Mouse (Mus musculus) ZHBTc4 (cell line): Measurements from ENCODE around the gene Ormdl3.

Experiments
- DNase-seq: peaks from one replicate; pipeline ENCODE4 v3.0.0-alpha.2; 2011; ENCODE audit warnings: low read depth, low spot score

The Ormdl3 gene

GRCm38 (mm10) chr11:98588833-98589281 lies 1.7 kb upstream of the Ormdl3 start:
- no peak for DNase-seq

DNA sequence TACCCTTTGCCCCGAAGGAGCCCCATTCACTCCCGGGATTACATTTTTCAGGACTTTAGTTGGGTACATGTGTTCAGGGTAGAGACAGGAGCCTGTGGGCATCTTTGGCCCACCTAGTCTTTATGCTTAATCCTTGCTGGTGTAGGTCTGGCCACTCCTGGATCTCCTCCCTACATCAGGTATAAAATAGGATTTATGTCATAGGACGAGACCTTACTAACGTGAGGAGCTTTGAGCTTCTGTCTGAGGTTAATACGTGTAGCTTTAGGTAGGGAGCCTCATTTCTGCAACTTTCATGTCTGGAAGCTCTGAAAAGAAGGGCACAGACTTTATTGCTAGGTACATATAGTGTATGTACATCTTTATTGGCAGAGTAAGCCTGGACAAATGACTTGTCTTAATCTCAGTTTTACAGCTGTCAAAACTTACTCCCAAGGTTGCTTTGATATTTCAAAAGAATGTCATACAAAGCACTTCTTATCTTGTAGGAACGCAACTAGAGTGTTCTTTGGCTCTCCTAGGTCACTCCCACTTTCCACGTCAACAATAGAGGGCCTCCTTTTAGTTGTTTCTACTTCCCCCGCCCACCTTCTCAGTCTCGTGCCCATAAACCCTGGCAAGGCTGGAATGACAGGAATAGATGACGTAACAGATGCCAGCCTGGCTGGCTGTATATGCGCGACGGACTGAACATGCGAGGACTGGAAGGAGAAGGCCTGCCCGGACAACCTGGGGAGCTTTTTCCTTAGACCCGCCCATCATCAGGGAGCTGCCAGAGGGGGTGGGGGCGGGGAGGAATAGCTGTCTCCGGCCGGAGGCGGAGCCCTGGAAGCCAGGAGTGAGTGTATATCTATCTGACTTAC lies 747 bp upstream of the Ormdl3 start:
- DNase-seq, result peak; percentile 90

- DNase-seq, result no peak
Observed at GRCm38 (mm10) chr11:98586087-98586891, 879 bp downstream of the Ormdl3 start.

GRCm38 (mm10) chr11:98584629-98585177 lies 2.5 kb downstream of the Ormdl3 start:
- no peak for DNase-seq

- no peak for DNase-seq
Observed at GRCm38 (mm10) chr11:98584146-98584545, 3.0 kb downstream of the Ormdl3 start.

- DNase-seq, result peak; percentile 48
Observed at GRCm38 (mm10) chr11:98583571-98583970, 3.6 kb downstream of the Ormdl3 start.

DNA sequence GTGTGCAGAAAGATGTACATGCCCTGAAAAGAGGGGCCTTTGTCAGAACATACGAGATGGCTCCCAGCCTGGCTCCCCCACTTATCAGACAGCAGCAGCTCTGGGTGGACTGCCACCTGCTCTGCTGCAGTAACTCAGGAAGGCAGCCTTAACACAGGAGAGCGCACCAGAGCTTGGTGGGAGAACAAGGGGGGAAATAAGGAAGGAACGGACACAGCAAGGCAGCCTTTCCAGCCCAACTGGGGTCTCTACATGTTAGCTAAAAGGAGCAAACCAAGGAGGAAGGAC lies 4.0 kb downstream of the Ormdl3 start:
- no peak for DNase-seq

DNA sequence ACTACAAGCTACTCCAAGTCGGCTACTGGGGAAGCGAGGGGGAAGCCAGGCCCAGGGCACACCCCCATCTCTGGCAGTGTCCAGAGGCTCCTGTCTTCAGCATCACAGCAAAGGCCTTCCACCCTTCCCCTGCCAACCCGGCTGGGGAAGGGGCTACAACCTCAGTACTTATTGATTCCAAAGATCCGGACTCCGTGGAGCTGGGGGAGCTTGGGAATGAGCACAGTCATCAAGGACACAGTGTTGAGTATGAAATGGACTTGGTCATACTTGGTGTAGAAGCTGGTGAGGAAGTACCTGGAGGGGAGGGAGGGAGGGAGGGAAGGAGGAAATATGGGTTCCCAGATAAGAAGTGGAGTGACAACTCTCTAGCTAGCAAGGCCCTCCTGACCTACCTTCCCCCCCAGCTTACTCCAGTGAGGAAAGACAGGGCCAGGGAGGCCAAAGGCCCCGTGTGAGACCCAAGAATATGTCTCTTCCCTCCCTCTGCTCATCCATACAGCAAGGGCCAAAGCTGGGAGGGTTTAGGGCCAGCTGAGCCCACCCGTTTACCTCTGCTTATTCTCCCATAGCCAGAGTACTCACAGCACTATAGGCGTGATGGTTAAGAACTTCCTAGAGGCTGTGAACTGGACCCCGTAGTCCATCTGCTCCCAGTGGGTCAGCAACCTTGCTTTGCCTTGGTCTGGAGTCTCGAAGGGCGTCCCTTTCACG lies 4.5 kb downstream of the Ormdl3 start:
- no peak for DNase-seq

- no peak for DNase-seq
Observed at GRCm38 (mm10) chr11:98582030-98582388, 5.2 kb downstream of the Ormdl3 start.

GRCm38 (mm10) chr11:98581286-98582029 lies 5.7 kb downstream of the Ormdl3 start:
- DNase-seq, result peak; percentile 70

GRCm38 (mm10) chr11:98580301-98581121 lies 6.7 kb downstream of the Ormdl3 start:
- DNase-seq, result peak; percentile 78

- DNase-seq, result no peak
Observed at GRCm38 (mm10) chr11:98577776-98578175, 9.4 kb downstream of the Ormdl3 start.

- DNase-seq, result peak; percentile 80
Observed at GRCm38 (mm10) chr11:98569461-98569860, 17.7 kb downstream of the Ormdl3 start.

DNA sequence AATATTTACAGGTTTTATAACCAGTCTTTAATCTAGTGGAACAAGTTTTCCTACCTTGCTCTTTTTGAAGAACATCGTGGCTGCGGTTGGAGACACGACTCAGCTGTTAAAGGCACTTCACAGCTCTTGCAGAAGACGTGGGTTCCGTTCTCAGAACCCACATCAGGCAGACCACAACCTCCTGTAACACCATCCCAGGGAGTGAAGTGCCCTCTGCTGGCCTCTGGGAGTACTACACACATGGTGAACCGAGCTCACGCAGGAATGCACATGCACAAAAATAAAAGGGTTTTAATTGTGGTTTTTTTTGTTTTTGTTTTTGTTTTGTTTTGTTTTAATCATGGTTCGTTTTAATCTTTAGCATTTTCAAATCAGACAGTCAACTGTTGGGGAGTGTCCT lies 18.8 kb downstream of the Ormdl3 start:
- DNase-seq, result peak; percentile 85

- DNase-seq, result no peak
Observed at GRCm38 (mm10) chr11:98563921-98564414, 23.2 kb downstream of the Ormdl3 start.

DNA sequence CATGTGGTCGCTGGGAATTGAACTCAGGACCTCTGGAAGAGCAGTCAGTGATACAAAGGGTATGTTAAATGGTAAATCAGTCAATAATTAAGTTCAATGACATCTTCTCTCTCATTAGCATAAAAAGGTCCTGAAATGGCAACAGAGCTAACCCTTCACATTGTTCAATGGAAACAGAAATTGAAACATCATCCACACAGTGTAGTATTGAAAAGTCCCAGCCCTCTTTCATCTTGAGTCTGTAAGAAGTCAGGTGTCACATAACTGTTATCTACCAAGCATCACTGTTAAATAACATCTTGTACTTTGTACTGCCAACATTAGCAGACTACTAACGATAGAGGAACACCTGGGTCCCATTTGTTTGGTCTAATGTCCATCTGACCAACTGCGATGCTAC lies 24.1 kb downstream of the Ormdl3 start:
- DNase-seq, result no peak

- no peak for DNase-seq
Observed at GRCm38 (mm10) chr11:98560942-98561341, 26.2 kb downstream of the Ormdl3 start.

DNA sequence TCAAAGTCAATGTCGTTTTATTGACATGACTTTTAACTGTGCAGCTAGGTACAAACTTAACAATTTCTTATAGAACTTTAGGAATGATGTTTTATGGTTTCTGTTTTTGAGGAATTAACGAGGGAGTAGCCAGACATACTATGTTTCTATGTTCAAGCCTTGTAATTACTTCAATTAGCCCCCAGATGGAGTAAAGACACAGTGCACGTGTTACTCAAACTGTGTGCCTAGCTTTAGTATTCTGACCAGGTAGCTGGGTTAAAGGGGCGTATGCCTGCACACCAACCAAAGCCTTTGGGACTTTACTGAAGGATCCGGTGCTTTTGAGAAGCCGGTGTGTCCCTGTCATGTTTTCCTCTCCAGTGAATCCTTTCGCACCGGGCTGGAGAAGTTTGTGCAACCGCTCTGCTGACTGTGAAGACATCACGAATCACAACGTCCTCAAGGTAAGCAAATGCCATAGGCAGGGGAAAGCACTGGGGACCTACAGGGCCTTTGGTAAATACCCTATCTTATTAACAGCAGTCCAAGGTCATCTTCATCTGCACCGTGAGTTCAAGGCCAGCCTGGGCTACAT lies 32.0 kb downstream of the Ormdl3 start:
- peak; percentile 53 for DNase-seq

DNA sequence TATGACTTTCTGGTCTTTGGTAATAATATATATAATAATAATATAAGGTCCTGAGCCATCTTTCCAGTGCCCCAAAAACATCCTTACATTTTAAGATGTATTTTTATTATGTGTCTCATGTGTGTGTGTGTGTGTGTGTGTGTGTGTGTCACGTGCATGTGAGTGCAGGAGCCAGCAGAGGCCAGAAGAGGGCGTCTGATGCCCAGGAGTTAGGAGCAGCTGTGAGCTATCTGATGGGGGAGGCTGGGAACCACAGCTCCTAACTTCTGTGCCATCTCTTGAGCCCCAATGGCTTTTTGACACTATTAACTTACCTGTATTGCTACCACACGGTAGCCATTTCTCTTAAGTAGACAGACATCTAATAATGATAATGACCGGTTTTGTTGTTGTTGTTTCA lies 33.2 kb downstream of the Ormdl3 start:
- DNase-seq, result peak; percentile 68
